Mouse (Mus musculus) c-Kit-positive CD71-positive TER-119-negative erythroid progenitor cells, embryonic 14.5 days (primary cell): ENCODE results near the gene Palmd.

ENCODE experiments used
- DNase-seq: peaks from one replicate; pipeline ENCODE4 v3.0.0-alpha.2; 2013; ENCODE audit warnings: low read depth

Gene Palmd

DNA sequence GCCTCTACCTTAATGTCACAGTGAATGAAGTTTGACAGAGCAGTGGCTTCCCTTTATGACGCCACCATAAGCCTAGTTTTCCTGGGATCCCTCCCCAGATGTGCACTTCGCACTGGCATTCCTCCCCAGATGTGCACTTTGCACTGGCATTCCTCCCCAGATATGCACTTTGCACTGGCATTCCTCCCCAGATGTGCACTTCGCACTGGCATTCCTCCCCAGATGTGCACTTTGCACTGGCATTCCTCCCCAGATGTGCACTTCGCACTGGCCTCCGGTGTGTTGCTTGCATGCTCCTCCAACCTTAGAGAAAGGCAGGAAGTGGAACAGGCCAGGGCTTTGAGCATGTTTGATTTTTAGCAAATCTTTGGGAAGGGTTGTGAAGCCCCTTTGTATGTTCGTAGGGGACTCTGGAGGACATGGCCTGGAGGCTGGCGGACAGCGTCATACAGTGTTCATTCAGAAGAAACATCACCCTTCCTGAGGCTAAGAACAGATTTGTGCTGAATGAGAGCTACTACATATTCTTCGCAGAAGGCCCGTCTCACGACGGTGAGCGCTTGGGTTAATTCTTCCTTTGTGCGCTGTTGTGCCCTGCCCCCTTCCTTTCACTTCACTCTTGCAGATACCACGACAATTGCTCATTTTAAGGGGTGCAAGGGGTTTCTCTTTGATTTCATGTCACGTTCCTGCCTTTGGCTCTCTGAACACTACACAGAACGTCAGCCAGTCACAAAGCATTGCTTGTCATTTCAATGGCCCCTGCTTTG is 77.2 kb downstream of the Palmd start:
- no peak for DNase-seq

DNA sequence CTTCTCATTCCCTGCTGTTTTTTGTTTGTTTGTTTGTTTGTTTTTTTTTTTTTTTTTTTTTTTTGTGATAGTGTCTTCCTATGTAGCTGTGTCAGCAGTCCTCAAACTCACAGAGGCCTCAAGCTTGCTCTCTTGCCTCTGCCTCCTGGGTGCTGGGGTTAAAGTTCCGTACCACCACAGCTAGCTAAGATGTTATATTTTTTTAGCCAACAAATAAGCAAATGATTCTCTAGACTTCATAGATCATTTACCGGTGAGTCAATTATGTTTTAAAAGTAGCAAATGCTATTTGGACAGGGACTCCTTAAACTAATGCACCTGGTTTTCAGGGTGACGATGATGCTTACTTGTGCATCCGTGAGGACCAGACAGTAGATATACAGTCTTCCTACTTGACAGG is 78.2 kb downstream of the Palmd start:
- no peak for DNase-seq

DNA sequence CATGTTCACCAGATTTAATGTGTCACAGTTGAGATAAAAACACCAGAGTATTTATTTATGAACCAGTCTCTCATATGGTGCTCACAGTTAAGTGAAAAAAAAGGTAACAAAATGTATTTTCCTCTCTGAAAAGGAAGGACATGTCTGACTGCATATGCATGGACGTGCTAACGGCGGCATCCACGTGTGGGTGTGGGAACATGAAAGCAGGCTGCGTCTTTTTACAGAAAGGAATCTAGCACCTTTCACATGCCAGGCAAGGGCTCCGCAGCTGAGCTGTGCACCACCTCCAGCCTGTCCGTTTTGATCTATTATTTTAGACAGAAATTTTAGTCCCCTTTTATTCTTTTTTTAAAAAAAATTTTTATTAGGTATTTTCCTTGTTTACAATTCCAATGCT is 79.4 kb downstream of the Palmd start:
- no peak for DNase-seq

DNA sequence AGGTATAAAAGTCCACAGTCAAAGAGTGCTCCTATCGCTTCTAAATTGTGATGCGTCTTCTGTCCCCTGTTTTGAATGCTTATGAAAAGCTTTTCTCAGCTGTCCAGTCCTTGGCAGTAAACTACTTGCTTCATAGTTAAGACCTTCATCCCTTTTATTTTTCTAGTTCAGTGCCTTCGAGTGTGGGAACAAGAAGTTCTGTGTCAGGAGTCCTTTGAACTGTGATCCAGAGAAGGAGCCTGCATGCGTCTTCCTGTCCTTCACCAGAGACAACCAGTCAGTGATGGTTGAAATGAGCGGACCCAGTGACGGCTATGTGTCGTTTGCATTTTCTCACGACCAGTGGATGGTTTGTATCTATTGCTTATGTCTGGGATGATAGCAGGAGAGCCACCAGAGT is 83.8 kb downstream of the Palmd start:
- DNase-seq, result no peak

DNA sequence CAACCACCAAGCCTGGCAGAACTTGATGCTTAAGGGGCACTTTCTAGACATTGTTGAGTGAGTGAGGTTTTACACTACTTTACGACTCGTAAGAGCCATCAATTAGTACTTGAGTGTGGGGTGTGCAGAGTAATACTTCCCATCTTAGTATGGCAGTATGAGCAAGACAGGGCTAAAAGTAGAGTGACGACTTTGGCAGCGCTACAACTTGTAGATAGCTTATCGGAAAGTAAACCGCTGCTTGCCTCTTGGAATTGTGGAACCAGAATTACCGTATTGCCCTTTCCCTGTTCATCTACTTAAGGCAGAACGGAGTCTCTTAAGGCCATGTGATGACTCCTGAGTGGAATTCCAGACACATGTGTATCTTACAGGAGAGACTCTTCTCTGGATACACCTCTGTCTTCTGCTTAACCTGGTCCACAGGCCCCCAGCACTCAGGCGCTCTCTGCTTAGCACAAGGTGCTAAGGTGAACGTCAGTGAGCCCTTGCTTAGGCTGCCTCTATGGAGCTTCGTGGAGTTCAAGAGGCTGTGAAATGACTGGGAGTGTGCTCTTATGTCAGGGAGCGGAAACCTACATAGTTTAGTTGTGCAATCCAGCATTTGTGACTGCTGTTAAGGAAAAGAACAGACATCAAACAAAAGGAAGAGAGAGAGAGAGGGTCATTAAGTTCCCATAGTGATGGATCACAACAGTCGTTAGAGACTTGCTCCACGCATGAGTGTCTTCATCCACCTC is 86.4 kb downstream of the Palmd start:
- DNase-seq, result no peak

DNA sequence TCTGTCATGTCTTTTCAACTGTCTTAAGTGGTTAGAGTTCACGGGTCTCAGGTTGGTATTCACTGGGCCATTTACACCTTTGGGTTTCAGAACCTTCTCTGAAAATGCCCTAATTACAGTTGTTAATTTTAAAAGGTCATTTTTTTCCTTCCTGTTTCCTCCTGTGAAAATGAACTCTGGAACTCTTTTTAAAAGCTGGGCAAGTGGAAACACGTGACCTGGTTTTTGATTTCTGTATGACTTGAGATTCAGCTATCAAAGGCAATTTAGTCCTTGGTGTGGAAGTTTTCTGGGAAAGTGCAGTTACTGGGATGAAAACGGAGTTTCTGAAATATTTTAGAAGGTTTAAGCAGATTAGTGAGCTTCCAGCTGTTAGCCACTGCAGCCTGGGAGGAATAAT is 98.4 kb downstream of the Palmd start:
- no peak for DNase-seq
